Mouse (Mus musculus) lung, postnatal 0 days (tissue): Measurements from ENCODE around the gene Syce2.

Experiments
- CTCF ChIP-seq: IDR thresholded peaks from 2 replicates; pipeline ENCODE4 v1.5.1; 2016; ENCODE audit warnings: antibody characterized with exemption, mild to moderate bottlenecking
- EP300 ChIP-seq: IDR thresholded peaks from 2 replicates; pipeline ENCODE4 v1.6.1; 2016; ENCODE audit warnings: antibody characterized with exemption, mild to moderate bottlenecking, control low read depth

DNA sequence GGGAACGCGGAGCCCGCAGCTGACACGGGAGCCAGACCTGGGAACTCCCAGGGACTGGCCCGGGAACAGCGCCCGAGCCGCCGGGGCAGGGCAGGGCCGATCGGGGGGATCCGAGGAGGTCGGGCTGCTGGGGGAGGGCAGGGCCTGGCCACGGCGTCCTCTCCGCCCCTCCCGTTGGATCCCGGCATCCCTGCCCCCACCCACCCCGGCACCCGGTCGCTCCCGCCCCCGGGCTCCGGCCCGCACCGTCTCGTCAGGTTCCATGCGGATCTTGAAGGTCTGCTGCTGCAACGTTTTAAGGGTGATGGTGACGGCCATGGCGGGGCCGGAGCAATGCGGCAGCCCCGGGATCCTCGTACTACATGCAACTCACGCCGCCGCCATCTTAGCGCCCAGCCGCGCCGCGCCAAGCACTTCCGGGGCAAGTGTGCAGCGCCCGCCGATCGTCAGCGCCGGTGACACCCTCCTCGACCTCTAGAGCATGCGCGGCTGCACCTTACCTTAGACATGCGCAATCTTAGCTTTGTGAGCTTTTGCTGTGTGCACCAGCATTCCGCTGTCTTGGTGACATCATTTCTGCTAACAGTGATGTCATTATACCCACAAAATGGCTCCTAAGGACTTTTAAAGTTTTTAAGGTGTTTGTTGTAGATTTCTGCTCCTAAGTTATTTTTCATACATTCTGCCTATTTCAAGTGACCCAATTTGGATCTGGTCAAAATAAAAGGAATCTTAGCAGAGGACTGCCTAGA is 31.5 kb upstream of the Syce2 start, which contains the start of gene Rad23a:
- TF ChIP-seq CTCF (no peak), EP300 (no peak)
